Mouse (Mus musculus): Measurements from ENCODE around the gene Nucb1. TPM values are rescaled to one million over a fixed set of nuclear protein-coding genes. Genes with fewer than 3 reads are reported as not detected.
A peak's percentile ranks its signal among the peaks of the same experiment; 100 is the strongest.
"Not testable (repeated sequence)": the region's sequence is repeated elsewhere in the genome, so short reads cannot be mapped to it uniquely, and the experiment has no call there.

Nucb1 gene
- polyA plus RNA-seq, 1 experiment, result 405 TPM

DNA sequence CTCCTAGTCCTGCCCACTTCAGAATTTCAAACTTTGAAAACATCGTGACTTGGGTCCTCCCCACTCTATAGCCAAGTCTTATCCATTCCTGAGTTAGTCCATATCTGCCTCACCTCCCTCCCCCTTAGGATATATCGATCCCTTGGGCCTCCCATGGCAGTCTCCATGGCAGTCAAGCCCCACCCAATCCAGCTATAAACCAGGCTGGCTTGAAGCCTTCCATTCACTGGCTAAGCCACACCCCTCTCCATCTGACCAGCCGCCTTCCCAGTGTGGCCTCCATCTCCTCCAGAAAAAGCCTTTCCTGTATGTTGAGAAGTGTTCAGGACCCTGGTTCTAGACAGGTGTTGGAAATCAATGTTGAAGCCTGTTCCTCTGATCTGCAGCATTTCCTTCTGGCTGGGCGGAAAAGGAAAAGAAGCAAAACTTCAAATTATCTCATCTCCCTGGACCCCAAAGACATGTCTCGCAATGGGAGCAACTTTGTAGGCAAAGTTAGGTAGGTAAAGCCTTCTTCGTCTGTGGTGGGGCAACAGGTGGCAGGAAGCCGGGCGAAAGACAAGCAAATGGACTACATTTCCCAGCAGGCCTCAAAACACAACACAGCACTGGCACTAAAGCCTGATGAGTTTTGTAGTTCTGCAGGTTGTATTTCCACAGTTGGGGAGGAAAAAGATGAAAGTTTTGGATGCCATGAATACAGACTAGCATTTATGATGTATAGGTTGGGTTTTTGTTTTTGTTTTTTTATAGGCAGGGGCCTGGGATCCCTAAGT, 9.3 kb upstream of the Nucb1 start:
- no peak for DNase-seq
- Histone ChIP-seq H3K4me1 (ENCODE audit: control insufficient read depth, insufficient read depth, low read length) (peaks cover 12% of the 10 kb centered on the region), H3K36me3 (ENCODE audit: control insufficient read depth, insufficient read depth, low read length) (peaks cover 2% of the 10 kb centered on the region; the same call in 1 of the 2 replicates), H3K27me3 (replicated peaks; ENCODE audit: control insufficient read depth, insufficient read depth, low read length) (no peaks in the 10 kb centered on the region), H3K4me3 (ENCODE audit: insufficient read depth, low read depth, low read length) (no peak overlapping the region), H3K27ac (ENCODE audit: insufficient read depth, low read depth, low read length) (no peak overlapping the region)
- 75% methylated on average over 8 of the region's 8 CpGs for whole genome bisulfite sequencing
- TF ChIP-seq POLR2A (IDR thresholded peaks at IDR 0.05; ENCODE audit: low read depth, low read length), result no peak
- no peak for TF ChIP-seq CTCF (conservative IDR thresholded peaks at IDR 0.05; ENCODE audit: insufficient read depth, insufficient read length, low read depth, low read length)

- no peak for DNase-seq
- TF ChIP-seq CTCF (conservative IDR thresholded peaks at IDR 0.05; ENCODE audit: insufficient read depth, insufficient read length, low read depth, low read length) (no peak), POLR2A (IDR thresholded peaks at IDR 0.05; ENCODE audit: low read depth, low read length) (no peak)
- Histone ChIP-seq H3K36me3 (ENCODE audit: control insufficient read depth, insufficient read depth, low read length) (peaks cover 2% of the 10 kb centered on the region; the same call in 1 of the 2 replicates), H3K27me3 (replicated peaks; ENCODE audit: control insufficient read depth, insufficient read depth, low read length) (no peaks in the 10 kb centered on the region), H3K27ac (ENCODE audit: insufficient read depth, low read depth, low read length) (no peak overlapping the region), H3K4me3 (ENCODE audit: insufficient read depth, low read depth, low read length) (no peak overlapping the region), H3K4me1 (ENCODE audit: control insufficient read depth, insufficient read depth, low read length) (peaks cover 9% of the 10 kb centered on the region; the same call in 1 of the 2 replicates)
- 92% methylated on average over 16 of the region's 16 CpGs for whole genome bisulfite sequencing
These were observed 8.4 kb upstream of the Nucb1 start for GRCm38 (mm10) chr7:45518618-45519017.

GRCm38 (mm10) chr7:45516846-45517245, 6.6 kb upstream of the Nucb1 start:
- not testable (repeated sequence) for H3K27me3 ChIP-seq (replicated peaks; ENCODE audit: control insufficient read depth, insufficient read depth, low read length); H3K36me3 ChIP-seq (ENCODE audit: control insufficient read depth, insufficient read depth, low read length); H3K4me1 ChIP-seq (ENCODE audit: control insufficient read depth, insufficient read depth, low read length); DNase-seq; H3K27ac ChIP-seq (ENCODE audit: insufficient read depth, low read depth, low read length); H3K4me3 ChIP-seq (ENCODE audit: insufficient read depth, low read depth, low read length)
- WGBS, result 59% methylated on average over 5 of the region's 5 CpGs

DNA sequence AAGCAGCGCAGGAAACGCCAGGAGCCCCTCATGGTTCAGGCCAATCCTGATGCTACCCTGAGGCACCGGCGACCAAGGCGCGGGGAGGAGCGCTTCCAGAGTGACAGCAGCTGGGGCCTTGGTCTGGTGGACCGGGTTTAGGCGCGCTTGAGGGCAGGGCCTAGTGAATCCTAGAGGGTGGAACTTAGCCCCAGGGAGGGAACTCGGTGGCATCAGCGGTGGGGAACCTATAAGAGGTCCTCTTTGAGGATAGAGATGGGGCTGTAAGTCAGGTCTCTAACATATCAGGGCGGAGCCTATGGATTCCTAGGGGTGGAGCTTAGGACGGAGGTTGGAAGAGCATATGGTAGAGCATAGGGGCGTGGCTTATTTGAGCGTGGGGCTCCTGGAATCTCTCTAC, 5.2 kb upstream of the Nucb1 start:
- WGBS, result 44% methylated on average over 16 of the region's 16 CpGs
- H3K4me3 ChIP-seq (ENCODE audit: insufficient read depth, low read depth, low read length), result no peak overlapping the region
- DNase-seq, result no peak

DNA sequence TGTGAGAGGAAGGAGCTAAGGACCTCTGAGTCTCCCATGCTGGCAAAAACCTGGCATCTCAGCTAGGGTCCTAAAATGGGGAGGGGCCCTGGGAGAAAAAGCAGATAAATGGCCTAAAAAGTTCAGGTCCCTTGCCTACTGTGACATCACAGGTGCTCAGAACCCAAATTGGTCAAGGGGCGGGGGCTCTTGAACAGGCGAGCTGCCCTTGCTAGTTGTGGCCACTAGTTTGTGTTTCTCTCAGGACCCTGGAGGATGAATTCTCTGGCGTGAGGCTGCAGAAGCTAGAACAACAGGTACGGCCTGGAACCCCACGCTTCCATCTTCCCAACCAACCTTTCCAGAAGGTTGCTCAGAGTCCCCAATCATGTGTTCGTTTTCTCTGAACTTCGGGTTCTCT, 4.2 kb upstream of the Nucb1 start:
- Histone ChIP-seq H3K4me1 (ENCODE audit: control insufficient read depth, insufficient read depth, low read length) (peaks cover 1% of the 10 kb centered on the region), H3K36me3 (ENCODE audit: control insufficient read depth, insufficient read depth, low read length) (no peaks in the 10 kb centered on the region), H3K27me3 (replicated peaks; ENCODE audit: control insufficient read depth, insufficient read depth, low read length) (no peaks in the 10 kb centered on the region), H3K4me3 (ENCODE audit: insufficient read depth, low read depth, low read length) (no peak overlapping the region), H3K27ac (ENCODE audit: insufficient read depth, low read depth, low read length) (no peak overlapping the region)
- WGBS, result 89% methylated on average over 7 of the region's 7 CpGs
- TF ChIP-seq POLR2A (IDR thresholded peaks at IDR 0.05; ENCODE audit: low read depth, low read length), result no peak
- TF ChIP-seq CTCF (conservative IDR thresholded peaks at IDR 0.05; ENCODE audit: insufficient read depth, insufficient read length, low read depth, low read length), result no peak
- DNase-seq, result no peak

More for the DNA sequence above, 5.2 kb upstream of the Nucb1 start:
- H3K27me3 ChIP-seq (replicated peaks; ENCODE audit: control insufficient read depth, insufficient read depth, low read length), result no peaks in the 10 kb centered on the region
- no peaks in the 10 kb centered on the region for H3K4me1 ChIP-seq (ENCODE audit: control insufficient read depth, insufficient read depth, low read length)
- TF ChIP-seq CTCF (conservative IDR thresholded peaks at IDR 0.05; ENCODE audit: insufficient read depth, insufficient read length, low read depth, low read length) (no peak), POLR2A (IDR thresholded peaks at IDR 0.05; ENCODE audit: low read depth, low read length) (no peak)
- H3K36me3 ChIP-seq (ENCODE audit: control insufficient read depth, insufficient read depth, low read length), result no peaks in the 10 kb centered on the region
- no peak overlapping the region for H3K27ac ChIP-seq (ENCODE audit: insufficient read depth, low read depth, low read length)

GRCm38 (mm10) chr7:45509181-45509882, 874 bp downstream of the Nucb1 start:
- Histone ChIP-seq H3K4me1 (ENCODE audit: control insufficient read depth, insufficient read depth, low read length) (peaks cover 15% of the 10 kb centered on the region), H3K27me3 (replicated peaks; ENCODE audit: control insufficient read depth, insufficient read depth, low read length) (no peaks in the 10 kb centered on the region), H3K4me3 (ENCODE audit: insufficient read depth, low read depth, low read length) (peak overlapping the region; percentile 90), H3K27ac (ENCODE audit: insufficient read depth, low read depth, low read length) (peak overlapping the region; percentile 79; the same call in 1 of the 2 replicates), H3K36me3 (ENCODE audit: control insufficient read depth, insufficient read depth, low read length) (no peaks in the 10 kb centered on the region)
- TF ChIP-seq CTCF (conservative IDR thresholded peaks at IDR 0.05; ENCODE audit: insufficient read depth, insufficient read length, low read depth, low read length) (no peak), POLR2A (IDR thresholded peaks at IDR 0.05; ENCODE audit: low read depth, low read length) (no peak)
- 13% methylated on average over 19 of the region's 19 CpGs for WGBS
- DNase-seq, result peak; percentile 23

GRCm38 (mm10) chr7:45508561-45508960, 1.6 kb downstream of the Nucb1 start:
- Histone ChIP-seq H3K27me3 (replicated peaks; ENCODE audit: control insufficient read depth, insufficient read depth, low read length) (no peaks in the 10 kb centered on the region), H3K4me3 (ENCODE audit: insufficient read depth, low read depth, low read length) (no peak overlapping the region), H3K36me3 (ENCODE audit: control insufficient read depth, insufficient read depth, low read length) (no peaks in the 10 kb centered on the region), H3K27ac (ENCODE audit: insufficient read depth, low read depth, low read length) (no peak overlapping the region), H3K4me1 (ENCODE audit: control insufficient read depth, insufficient read depth, low read length) (peaks cover 15% of the 10 kb centered on the region)
- no peak for DNase-seq
- TF ChIP-seq POLR2A (IDR thresholded peaks at IDR 0.05; ENCODE audit: low read depth, low read length), result no peak
- TF ChIP-seq CTCF (conservative IDR thresholded peaks at IDR 0.05; ENCODE audit: insufficient read depth, insufficient read length, low read depth, low read length), result no peak
- WGBS, result 71% methylated on average over 6 of the region's 6 CpGs

Measured in kidney, adult 2 months (tissue).